Mouse (Mus musculus) liver, embryonic 16.5 days (tissue): ENCODE results near the gene Glce. TPM values are rescaled to one million over a fixed set of nuclear protein-coding genes. Genes with fewer than 3 reads are reported as not detected.

ENCODE experiments used
- ATAC-seq: fragments of 200-750 bp; cut with Nextera tagmentation; 2 replicates; pipeline ENCODE4 v1.8.0; 2017; ENCODE audit warnings: low read depth, mild to moderate bottlenecking, moderate number of reproducible peaks, moderate library complexity
- H3K27ac ChIP-seq: fragments of 300-500 bp; sonication (generic); 2 replicates; pipeline ENCODE4 v1.5.1; 2014; ENCODE audit warnings: mild to moderate bottlenecking, low read length
- H3K27me3 ChIP-seq: fragments of 300-500 bp; sonication (generic); 2 replicates; pipeline ENCODE4 v1.6.1; 2014; ENCODE audit warnings: low read depth, low read length, mixed read lengths; ENCODE audit not compliant: control insufficient read depth, insufficient read depth
- H3K36me3 ChIP-seq: fragments of 300-500 bp; sonication (generic); 2 replicates; pipeline ENCODE4 v1.6.1; 2014; ENCODE audit warnings: mild to moderate bottlenecking; ENCODE audit not compliant: control insufficient read depth, insufficient read depth
- H3K4me1 ChIP-seq: fragments of 300-500 bp; sonication (generic); 2 replicates; pipeline ENCODE4 v1.6.1; 2014; ENCODE audit warnings: low read depth, low read length, mixed read lengths; ENCODE audit not compliant: control insufficient read depth
- H3K4me2 ChIP-seq: fragments of 300-500 bp; sonication (generic); 2 replicates; pipeline ENCODE4 v1.6.1; 2014; ENCODE audit warnings: low read depth, low read length, mixed read lengths
- H3K4me3 ChIP-seq: fragments of 300-500 bp; sonication (generic); 2 replicates; pipeline ENCODE4 v1.5.1; 2014; ENCODE audit warnings: low read depth, mild to moderate bottlenecking, low read length
- H3K9ac ChIP-seq: fragments of 300-500 bp; sonication (generic); 2 replicates; pipeline ENCODE4 v1.6.1; 2014; ENCODE audit warnings: low read depth, low read length
- H3K9me3 ChIP-seq: fragments of 300-500 bp; sonication (generic); replicated peaks from 2 replicates; pipeline ENCODE4 v1.6.1; 2016; ENCODE audit warnings: low read length; ENCODE audit not compliant: control insufficient read depth
- WGBS: fragments of 180-500 bp; shearing (Covaris S2); extraction: QIAGEN DNeasy Blood & Tissue Kit; methylation state at CpG from one replicate; pipeline ENCODE4 v1.1.7; 2014; ENCODE audit not compliant: insufficient replicate concordance; 5-methylcytosine and 5-hydroxymethylcytosine counted together
- polyA plus RNA-seq: library from polyadenylated mRNA; unstranded; fragments of >200 nt; fragmentation: Nextera tagmentation; extraction: Ambion mirVana; gene quantifications from 2 replicates; pipeline ENCODE4 v1.2.1, GENCODE M21; 2015

Gene Glce
- polyA plus RNA-seq, 1 experiment from 2014 or later = 6.0 TPM

DNA sequence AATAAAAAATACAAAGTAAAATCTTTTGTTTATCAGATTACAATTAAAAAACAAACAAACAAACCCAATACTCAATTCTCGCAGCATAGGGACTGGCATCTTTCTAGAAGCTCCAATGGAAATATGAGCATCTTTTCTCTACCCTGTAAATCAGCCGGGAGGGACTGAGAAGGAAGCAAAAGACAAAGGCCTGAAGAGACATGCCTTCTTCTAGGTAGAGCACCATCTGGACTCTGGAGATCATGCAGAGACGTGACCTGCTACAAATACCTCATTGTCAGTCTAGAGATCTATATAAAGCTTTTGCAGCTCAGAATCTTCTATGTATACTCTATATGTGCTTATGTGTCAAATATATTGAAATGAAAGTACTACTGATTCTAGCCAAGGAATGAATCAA is 6.6 kb downstream of the Glce start:
- no peak overlapping the region for H3K4me3 ChIP-seq
- no peaks in the 10 kb centered on the region for H3K9me3 ChIP-seq
- no peaks in the 10 kb centered on the region for H3K36me3 ChIP-seq
- no peak overlapping the region for H3K27ac ChIP-seq
- no peaks in the 10 kb centered on the region for H3K4me1 ChIP-seq
- H3K27me3 ChIP-seq = no peaks in the 10 kb centered on the region
- no peak overlapping the region for H3K9ac ChIP-seq
- ATAC-seq = no peak
- WGBS = 64% methylated on average over 3 of the region's 3 CpGs
- H3K4me2 ChIP-seq = no peak overlapping the region

- peak overlapping the region; percentile 14; the same call in 1 of the 2 replicates for H3K4me2 ChIP-seq
- H3K36me3 ChIP-seq = no peaks in the 10 kb centered on the region
- H3K4me3 ChIP-seq = no peak overlapping the region
These were observed 25.9 kb downstream of the Glce start for GRCm38 (mm10) chr9:62096603-62097002.

DNA sequence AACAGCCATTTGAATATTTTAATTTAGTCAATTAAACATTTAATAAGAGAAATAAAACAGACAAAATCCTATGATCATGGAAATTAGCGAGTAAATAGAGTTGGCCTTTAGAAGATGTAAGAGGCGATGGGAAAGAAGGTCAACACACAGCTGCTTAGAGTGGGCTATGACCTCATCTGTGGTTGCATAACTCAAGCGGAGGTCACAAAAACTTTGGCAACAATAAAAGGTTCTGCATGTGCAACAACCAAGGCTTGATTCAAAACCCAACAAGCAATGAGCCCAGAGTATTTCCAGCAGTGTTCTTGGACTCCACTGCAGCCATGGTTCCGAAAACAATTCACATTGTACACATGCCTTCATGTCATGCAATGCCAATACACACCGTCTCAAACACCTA is 30.9 kb downstream of the Glce start:
- Histone ChIP-seq H3K27ac (no peak overlapping the region), H3K36me3 (no peaks in the 10 kb centered on the region), H3K4me2 (no peak overlapping the region), H3K27me3 (no peaks in the 10 kb centered on the region), H3K9me3 (no peaks in the 10 kb centered on the region), H3K9ac (no peak overlapping the region), H3K4me1 (no peaks in the 10 kb centered on the region), H3K4me3 (no peak overlapping the region)
- 61% methylated on average over 5 of the region's 5 CpGs for WGBS
- peak; percentile 45; the same call in 1 of the 2 replicates for ATAC-seq

More at GRCm38 (mm10) chr9:62096603-62097002, 25.9 kb downstream of the Glce start:
- H3K9me3 ChIP-seq = no peaks in the 10 kb centered on the region
- peak overlapping the region; percentile 15; the same call in 1 of the 2 replicates for H3K27ac ChIP-seq
- ATAC-seq = peak; percentile 71; the same call in 1 of the 2 replicates
- WGBS = 48% methylated on average over 1 of the region's 1 CpGs
- no peaks in the 10 kb centered on the region for H3K4me1 ChIP-seq
- H3K9ac ChIP-seq = no peak overlapping the region
- no peaks in the 10 kb centered on the region for H3K27me3 ChIP-seq

DNA sequence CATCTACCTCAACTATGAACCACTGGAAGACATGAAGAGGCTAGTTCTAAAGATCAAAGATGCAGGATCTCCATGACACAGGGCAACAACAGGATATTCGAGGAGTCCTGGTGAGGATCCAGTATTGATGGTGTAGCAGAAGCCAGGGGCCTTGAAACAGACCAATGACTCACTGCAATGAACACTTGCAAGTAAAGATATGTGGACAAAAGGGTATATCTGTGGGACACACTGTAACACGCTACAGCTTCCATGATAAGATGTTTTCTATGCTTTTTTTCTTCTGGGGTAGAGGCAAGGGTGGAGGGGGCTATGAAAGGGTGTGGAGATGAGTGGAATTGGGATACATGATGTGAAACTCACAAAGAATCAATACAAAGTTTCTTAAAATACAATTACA is 36.9 kb downstream of the Glce start:
- H3K36me3 ChIP-seq = no peaks in the 10 kb centered on the region
- H3K9me3 ChIP-seq = no peaks in the 10 kb centered on the region
- no peak overlapping the region for H3K4me3 ChIP-seq
- no peak overlapping the region for H3K9ac ChIP-seq
- ATAC-seq = peak; percentile 24; the same call in 1 of the 2 replicates
- 33% methylated on average over 2 of the region's 2 CpGs for WGBS
- H3K4me1 ChIP-seq = no peaks in the 10 kb centered on the region; the same call in 1 of the 2 replicates
- no peak overlapping the region for H3K4me2 ChIP-seq
- no peak overlapping the region for H3K27ac ChIP-seq
- no peaks in the 10 kb centered on the region for H3K27me3 ChIP-seq

GRCm38 (mm10) chr9:62084896-62085295 is 37.6 kb downstream of the Glce start:
- H3K4me1 ChIP-seq = no peaks in the 10 kb centered on the region; the same call in 1 of the 2 replicates
- no peaks in the 10 kb centered on the region for H3K36me3 ChIP-seq
- ATAC-seq = no peak
- no peaks in the 10 kb centered on the region for H3K9me3 ChIP-seq
- H3K4me3 ChIP-seq = no peak overlapping the region
- H3K27me3 ChIP-seq = no peaks in the 10 kb centered on the region
- no peak overlapping the region for H3K9ac ChIP-seq
- WGBS = 74% methylated on average over 4 of the region's 4 CpGs
- H3K4me2 ChIP-seq = no peak overlapping the region
- no peak overlapping the region for H3K27ac ChIP-seq

DNA sequence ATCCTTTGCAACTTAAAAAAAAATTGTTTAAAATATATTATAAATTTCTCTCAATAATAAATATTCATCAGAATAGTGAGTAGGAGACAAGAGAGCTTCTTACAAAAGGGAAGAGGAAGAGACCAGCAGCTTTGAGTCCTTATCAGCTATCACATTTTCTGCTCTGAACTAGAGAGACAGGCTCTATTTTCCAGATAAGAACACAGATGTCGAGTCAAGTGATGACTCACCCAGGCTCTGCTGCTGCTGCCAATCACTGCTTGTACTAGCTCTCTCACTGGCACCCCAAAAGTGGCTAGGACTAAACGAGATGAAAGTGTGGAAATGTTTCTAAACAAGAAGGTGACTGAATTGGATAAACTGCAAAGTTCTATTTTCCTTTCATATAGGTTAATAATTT is 39.5 kb downstream of the Glce start:
- 7% methylated on average over 2 of the region's 2 CpGs for WGBS
- Histone ChIP-seq H3K27me3 (no peaks in the 10 kb centered on the region), H3K9me3 (no peaks in the 10 kb centered on the region), H3K4me1 (no peaks in the 10 kb centered on the region; the same call in 1 of the 2 replicates), H3K4me2 (no peak overlapping the region), H3K9ac (no peak overlapping the region), H3K27ac (no peak overlapping the region), H3K36me3 (no peaks in the 10 kb centered on the region), H3K4me3 (no peak overlapping the region)
- ATAC-seq = peak; percentile 43; the same call in 1 of the 2 replicates

GRCm38 (mm10) chr9:62081542-62081941 is 40.9 kb downstream of the Glce start:
- H3K27me3 ChIP-seq = no peaks in the 10 kb centered on the region
- no peak overlapping the region for H3K9ac ChIP-seq
- H3K36me3 ChIP-seq = no peaks in the 10 kb centered on the region
- no peak overlapping the region for H3K4me3 ChIP-seq
- H3K4me1 ChIP-seq = no peaks in the 10 kb centered on the region; the same call in 1 of the 2 replicates
- H3K27ac ChIP-seq = no peak overlapping the region
- WGBS = 65% methylated on average over 3 of the region's 3 CpGs
- no peak for ATAC-seq
- H3K4me2 ChIP-seq = no peak overlapping the region
- no peaks in the 10 kb centered on the region for H3K9me3 ChIP-seq

DNA sequence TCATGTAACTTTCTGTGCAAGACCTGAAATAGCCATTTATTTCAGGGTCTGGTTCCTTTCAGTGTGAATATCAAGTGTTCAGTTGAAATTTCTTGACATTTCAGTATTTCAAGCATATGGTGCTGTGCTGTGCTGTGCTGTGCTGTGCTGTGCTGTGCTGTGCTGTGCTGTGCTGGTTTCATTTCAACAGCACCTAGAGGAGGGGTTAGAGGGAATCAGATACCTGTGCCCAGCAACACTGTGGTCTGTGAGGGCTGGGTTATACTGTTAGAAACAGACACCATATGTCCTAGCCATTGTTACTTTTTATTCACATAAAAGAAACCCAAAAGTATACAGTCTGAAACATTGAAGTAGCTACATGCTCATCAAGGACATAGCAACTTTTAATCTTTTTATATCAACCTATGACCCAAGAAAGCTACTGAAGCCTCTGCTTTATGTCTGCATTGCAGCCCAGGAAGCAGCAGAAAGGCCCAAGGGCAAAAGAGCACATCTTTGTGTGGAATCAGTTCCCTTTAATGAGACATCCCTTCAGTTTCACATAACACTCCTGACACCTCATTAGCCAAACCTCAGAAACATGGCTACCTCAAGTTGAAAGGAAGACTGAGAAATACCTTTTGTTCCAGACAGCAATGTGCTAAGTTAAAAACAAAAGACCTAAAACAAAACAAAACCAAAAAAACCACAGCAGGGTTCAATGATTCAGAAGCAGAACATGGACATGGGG is 42.3 kb downstream of the Glce start:
- H3K27me3 ChIP-seq = no peaks in the 10 kb centered on the region
- H3K9ac ChIP-seq = no peak overlapping the region
- H3K4me3 ChIP-seq = no peak overlapping the region
- ATAC-seq = no peak
- H3K27ac ChIP-seq = no peak overlapping the region
- no peaks in the 10 kb centered on the region for H3K9me3 ChIP-seq
- no peak overlapping the region for H3K4me2 ChIP-seq
- no peaks in the 10 kb centered on the region for H3K36me3 ChIP-seq
- no peaks in the 10 kb centered on the region; the same call in 1 of the 2 replicates for H3K4me1 ChIP-seq

DNA sequence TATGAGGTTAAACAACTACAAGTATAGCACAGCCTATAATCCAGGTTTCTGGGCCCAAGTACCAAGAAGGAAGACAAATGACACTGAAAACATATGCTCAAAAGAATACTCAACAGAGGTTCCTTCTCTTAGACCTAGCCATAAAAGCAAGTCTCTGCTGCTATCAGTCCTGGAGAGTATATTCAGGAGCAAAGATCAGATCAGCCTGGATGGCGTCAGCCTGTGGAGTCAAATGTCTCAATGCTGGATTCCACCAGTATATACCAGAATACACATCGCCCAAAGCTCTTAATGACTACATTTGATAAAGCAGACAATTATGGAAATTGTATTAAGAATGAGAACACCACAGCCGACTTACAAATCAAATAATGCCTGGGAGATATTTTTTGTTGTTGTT is 60.2 kb downstream of the Glce start:
- Histone ChIP-seq H3K27ac (no peak overlapping the region), H3K4me3 (no peak overlapping the region), H3K4me1 (no peaks in the 10 kb centered on the region), H3K9me3 (no peaks in the 10 kb centered on the region), H3K4me2 (no peak overlapping the region), H3K27me3 (no peaks in the 10 kb centered on the region), H3K36me3 (no peaks in the 10 kb centered on the region), H3K9ac (no peak overlapping the region)
- ATAC-seq = no peak
- WGBS = 61% methylated on average over 3 of the region's 3 CpGs
